Mouse (Mus musculus): ENCODE measurements around the gene Galnt15.

- no peak for TF ChIP-seq CTCF (IDR thresholded peaks at IDR 0.05; ENCODE audit: insufficient read depth, low read depth, low read length)
- TF ChIP-seq POLR2A (IDR thresholded peaks at IDR 0.05; ENCODE audit: insufficient read depth, low read depth, low read length), result no peak
Measured at GRCm38 (mm10) chr14:32028681-32029091, at the start of gene Galnt15.

All from olfactory bulb, adult 2 months (tissue).